Mouse (Mus musculus): ENCODE results near the gene Hist2h2ac.
"Not testable (repeated sequence)": the region's sequence is repeated elsewhere in the genome, so short reads cannot be mapped to it uniquely, and the experiment has no call there.

DNA sequence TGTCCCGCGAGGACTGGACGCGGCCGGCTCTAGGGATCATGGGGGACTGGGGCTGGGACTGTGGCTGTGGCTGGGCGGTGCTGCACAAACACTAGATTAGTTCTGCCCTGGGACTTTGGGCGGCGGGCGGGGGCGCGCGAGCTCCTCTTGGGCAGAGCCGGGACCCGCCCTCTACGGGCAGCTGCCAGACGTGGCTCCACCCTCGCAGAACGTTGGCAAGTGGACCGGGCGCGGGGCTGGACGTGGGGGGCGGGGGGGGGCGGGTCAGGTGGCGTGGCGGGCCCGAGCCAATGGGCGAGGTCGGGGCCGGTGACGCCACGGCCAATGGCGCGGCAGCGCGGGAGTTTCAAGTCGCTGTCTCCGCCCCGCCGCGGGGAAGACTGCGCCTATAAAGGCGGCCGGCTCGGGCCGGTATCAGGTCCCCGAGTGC is 25.8 kb upstream of the Hist2h2ac start, which contains the start of gene Hist2h3c1:
- TF ChIP-seq POLR2A (IDR thresholded peaks at IDR 0.05; ENCODE audit: insufficient read length, low read depth); USF1 (IDR thresholded peaks at IDR 0.05; ENCODE audit: low read depth); CEBPB (IDR thresholded peaks at IDR 0.05; ENCODE audit: insufficient read depth, poor library complexity, severe bottlenecking); MAX (IDR thresholded peaks at IDR 0.05; ENCODE audit: low read depth); MYOD1 (IDR thresholded peaks at IDR 0.05; ENCODE audit: control insufficient read depth in 1 of 3, insufficient read length in 2 of 3, low read depth in 2 of 3); E2F4 (IDR thresholded peaks at IDR 0.05; ENCODE audit: insufficient read depth); MYOG (IDR thresholded peaks at IDR 0.05; ENCODE audit: control insufficient read depth in 1 of 3, insufficient read depth in 1 of 3, insufficient read length in 2 of 3, low read depth in 2 of 3); POLR2AphosphoS2 (IDR thresholded peaks at IDR 0.05; ENCODE audit: insufficient read length, low read depth); TCF3 (IDR thresholded peaks at IDR 0.05; ENCODE audit: insufficient read length, low read depth): not testable (repeated sequence)

Data from myocyte (in vitro differentiated cells).